Mouse (Mus musculus) ES-Bruce4 (cell line): ENCODE measurements around the gene Ndufa3.
A peak's percentile ranks its signal among the peaks of the same experiment; 100 is the strongest.

Source experiments
- CTCF ChIP-seq: IDR thresholded peaks from one replicate; pipeline ENCODE4 v1.8.1; 2011; ENCODE audit warnings: low read depth, low read length
- EP300 ChIP-seq: IDR thresholded peaks from 2 replicates; pipeline ENCODE4 v1.6.1; 2011; ENCODE audit warnings: low read depth, low read length; ENCODE audit not compliant: insufficient read depth
- POLR2A ChIP-seq: IDR thresholded peaks from one replicate; pipeline ENCODE4 v1.8.1; 2011; ENCODE audit warnings: low read length; ENCODE audit not compliant: insufficient read depth

- no peak for TF ChIP-seq CTCF
- peak; percentile 78 for TF ChIP-seq POLR2A
- TF ChIP-seq EP300 = no peak
Measured at GRCm38 (mm10) chr7:3665215-3666114, 48.3 kb downstream of the Ndufa3 start, which contains the start of gene Leng1.
